Mouse (Mus musculus): Measurements from ENCODE around the gene 2510009E07Rik.

2510009E07Rik gene

DNA sequence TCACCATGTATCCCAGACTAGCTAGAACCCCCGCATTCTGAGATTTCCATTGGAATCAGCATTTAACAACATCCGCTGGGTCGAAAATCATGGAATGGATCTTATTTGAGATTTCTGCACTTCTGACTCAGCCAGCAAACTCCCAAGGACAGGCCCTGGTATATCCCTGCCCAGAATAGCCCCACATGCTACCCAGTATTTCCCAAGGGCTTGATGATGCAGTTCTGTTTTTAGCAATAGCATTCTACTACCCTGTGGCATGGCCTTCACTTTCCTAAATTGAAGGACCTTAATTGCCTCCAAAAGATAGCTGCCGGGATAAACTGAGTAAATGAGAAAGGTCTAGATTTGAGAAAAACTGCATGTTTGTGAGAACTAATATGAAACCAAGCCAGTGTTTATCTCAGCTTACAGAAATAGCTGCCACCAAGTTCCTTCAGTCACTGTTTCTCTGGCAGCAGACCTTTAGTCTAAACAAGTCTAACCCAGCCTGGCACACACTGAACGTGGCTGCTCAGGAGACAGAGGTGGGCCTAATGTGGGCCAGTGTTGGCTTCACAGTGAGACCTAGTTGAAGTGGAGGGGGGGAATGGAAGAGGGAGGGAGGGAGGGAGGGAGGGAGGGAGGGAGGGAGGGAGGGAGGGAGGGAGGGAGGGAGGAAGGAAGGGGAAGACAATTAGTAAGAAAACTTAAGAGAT, 58.2 kb downstream of the 2510009E07Rik start:
- peak; percentile 54 for DNase-seq (ENCODE audit: low spot score)

- no peak for DNase-seq (ENCODE audit: low spot score)
These were observed 60.0 kb downstream of the 2510009E07Rik start for GRCm38 (mm10) chr16:21634460-21634859.

GRCm38 (mm10) chr16:21631815-21632222, 62.6 kb downstream of the 2510009E07Rik start:
- no peak for DNase-seq (ENCODE audit: low spot score)

DNA sequence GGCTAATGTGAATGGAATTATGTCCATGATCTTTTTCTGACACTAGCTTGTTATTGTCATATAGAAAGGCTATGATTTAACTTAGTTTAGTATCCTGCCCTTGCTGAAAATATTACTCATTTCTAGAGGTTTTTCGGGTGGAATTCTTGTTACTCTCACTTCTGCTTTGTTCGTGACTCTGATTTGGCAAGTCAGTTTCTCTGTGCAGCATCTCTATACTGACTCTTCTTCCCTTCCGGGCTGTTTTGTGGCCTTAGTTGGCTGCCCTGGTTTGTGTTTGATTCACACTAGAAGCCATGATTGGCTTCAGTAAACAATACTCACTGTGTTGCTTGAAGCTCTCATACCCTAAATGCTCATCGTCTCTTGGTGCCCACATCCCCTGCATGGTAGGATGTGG, 63.9 kb downstream of the 2510009E07Rik start:
- no peak for DNase-seq (ENCODE audit: low spot score)

DNA sequence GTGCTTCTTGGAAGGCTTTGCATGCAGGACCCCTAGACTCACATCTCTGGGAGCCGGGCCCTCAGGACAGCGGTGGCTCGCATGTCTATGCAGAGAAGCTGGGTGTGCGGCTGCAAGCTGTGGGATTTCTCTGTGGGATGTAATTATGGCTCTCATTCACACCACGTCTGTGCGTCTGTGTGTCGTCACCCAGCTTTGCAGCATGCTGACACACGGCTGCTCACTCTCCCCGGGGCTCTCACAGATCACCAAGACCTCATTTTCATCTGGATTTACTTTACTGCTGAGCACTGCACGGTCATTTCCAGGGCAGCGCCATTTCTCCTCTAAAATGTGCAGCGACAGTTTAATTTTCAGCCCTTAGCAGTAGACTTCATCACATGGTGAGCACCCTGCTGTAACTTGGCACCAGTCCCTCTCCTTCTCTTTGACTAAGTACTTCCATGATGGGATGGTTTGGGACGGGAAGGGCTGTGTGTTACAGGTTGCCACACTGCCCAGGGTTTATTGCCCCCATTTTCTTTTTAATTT, 66.3 kb downstream of the 2510009E07Rik start:
- no peak for DNase-seq (ENCODE audit: low spot score)

GRCm38 (mm10) chr16:21627248-21627647, 67.2 kb downstream of the 2510009E07Rik start:
- DNase-seq (ENCODE audit: low spot score), result no peak

- DNase-seq (ENCODE audit: low spot score), result no peak
These were observed 68.5 kb downstream of the 2510009E07Rik start for GRCm38 (mm10) chr16:21625784-21626634.

DNA sequence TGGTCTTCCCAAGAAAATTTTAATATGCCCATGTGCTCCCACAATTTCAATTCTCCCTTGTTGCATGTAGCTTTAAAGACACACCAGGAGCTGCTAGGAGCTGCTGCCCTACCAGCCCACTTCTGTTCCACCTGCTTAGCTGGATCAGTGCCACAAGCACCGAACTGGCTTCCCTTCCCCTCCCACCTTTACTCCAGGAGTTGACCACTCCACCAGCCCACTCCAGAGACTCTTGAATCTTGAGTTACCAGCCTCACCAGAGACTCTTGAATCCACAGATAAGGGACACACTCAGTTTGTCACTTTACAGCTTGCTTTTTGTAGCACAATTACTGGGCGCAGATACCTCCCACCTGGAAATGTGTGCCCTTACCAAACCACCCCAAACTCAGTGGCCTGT, 73.8 kb downstream of the 2510009E07Rik start:
- no peak for DNase-seq (ENCODE audit: low spot score)

- DNase-seq (ENCODE audit: low spot score), result no peak
These were observed 78.7 kb downstream of the 2510009E07Rik start for GRCm38 (mm10) chr16:21615802-21616201.

DNA sequence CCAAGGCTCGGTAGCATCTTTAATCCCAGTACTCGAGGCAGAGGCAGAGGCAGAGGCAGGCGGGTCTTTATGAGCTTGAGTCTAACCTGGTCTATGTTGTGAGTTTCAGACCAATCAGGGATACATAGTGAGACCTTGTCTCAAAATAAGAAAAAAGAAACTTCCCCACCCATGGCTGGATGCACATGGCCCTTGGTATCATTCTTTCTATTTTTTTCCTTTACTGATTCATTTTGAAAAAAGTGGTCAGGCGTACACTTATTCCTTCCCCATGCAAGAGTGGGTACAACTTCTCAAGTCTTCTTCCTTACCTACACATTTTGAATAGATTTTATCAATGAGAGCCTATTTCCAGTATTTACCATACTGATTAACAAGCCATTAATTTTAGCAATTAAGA, 84.0 kb downstream of the 2510009E07Rik start:
- DNase-seq (ENCODE audit: low spot score), result no peak

DNA sequence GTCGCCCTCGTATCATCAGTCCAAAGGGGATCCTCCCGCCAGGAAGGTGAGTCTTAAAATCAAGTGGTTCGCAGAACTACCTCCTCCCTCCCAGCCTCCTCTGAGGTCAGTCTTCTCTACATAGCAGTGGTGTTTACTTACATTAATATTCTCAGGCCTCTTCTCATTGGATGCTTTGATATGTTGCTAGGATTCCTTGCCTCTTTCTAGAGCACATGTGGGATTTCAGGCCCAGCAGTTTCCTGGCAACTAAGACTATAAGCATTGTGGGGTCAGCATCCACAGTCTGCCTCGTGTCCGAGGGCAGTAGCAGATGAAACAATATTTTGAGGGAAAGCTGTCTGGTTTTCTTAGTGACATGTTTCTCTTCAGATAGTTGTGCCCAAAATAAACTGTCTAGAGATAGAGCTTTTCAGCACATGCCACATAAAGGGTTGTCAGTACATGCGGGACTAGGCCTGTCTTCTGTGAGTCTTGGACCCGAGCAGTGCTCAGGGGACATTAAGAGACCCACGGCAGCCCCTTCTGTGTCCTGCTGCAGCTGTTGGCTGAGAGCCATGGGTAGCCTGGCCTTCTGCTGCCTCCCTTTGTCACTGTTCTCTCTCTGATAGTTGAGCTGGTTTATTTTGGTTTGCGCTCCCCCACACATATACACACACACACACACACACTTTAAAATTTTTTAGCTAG, 86.1 kb downstream of the 2510009E07Rik start:
- no peak for DNase-seq (ENCODE audit: low spot score)

GRCm38 (mm10) chr16:21607651-21608040, 86.8 kb downstream of the 2510009E07Rik start:
- no peak for DNase-seq (ENCODE audit: low spot score)

DNA sequence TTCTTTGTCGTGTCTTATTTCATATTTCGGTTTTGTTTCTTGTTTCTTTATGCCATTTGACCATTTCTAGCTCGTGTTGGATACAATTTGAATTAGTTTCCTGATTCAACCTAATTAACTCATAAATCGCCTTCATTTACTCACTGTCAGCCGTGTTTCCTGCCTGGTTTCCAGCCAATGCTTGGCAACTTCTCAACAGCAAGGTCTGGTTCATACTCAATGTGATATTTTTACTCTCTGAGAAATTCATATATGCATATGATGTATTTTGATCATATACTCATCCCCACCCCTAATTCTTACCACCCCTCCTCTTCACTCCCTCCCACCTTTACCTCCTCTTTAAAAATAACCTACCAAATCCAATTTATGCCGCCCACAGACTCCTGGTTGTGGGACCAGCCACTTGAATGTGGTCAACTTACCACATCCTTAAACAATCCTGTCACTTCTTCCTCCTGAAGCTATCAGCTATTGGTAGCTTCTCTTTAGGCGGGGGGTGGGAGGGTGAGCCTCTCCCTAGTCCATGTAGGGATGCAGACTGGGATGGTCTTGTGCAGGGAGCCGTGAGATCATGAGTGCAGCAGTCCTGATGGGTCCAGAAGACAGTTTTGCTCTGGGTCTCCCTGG, 87.3 kb downstream of the 2510009E07Rik start:
- no peak for DNase-seq (ENCODE audit: low spot score)

DNA sequence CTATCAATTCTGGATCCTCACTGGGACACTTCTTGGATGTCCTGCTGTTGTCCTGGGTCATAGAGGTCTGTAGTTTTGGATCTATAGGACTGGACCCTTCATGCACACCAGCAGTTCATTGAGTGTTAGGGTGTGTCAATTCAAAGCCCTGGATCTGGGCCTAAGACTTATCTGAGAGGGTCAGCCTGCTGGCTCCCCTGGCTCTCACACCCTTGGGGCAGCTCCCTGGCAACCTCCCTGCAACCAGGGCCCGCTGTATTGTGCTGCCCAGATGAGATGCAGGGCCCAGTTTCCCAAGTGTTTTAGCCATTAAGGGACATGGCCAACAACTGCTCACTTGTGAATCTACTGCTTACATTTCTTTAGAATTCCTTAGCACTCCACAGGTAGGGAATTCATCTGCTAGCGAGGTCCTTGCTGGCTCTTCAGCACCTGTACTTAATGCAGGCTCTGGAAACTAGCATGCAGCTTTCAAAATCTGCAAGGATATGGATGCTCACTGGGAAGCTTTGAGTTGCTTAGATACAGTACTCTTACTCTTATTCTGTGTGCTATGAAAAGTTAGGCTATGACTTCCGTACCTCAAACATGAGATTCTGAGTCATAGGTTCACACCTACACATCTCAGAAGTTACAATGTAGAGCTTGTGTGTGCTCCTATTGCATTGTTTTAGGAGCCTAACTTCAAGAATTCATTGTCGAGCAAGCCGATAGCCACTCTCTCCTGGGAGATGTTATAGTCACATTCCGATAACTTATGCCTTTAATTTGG, 88.0 kb downstream of the 2510009E07Rik start:
- DNase-seq (ENCODE audit: low spot score), result no peak

GRCm38 (mm10) chr16:21604354-21604753, 90.1 kb downstream of the 2510009E07Rik start:
- DNase-seq (ENCODE audit: low spot score), result no peak

Data from ovary, adult 18-20 months (tissue).